Mouse (Mus musculus) hindbrain, embryonic 11.5 days (tissue): ENCODE results near the gene Egflam. TPM values are rescaled to one million over a fixed set of nuclear protein-coding genes. Genes with fewer than 3 reads are reported as not detected.
A peak's percentile ranks its signal among the peaks of the same experiment; 100 is the strongest.

ENCODE experiments used
- ATAC-seq: fragments of 200-750 bp; cut with Nextera tagmentation; 2 replicates; pipeline ENCODE4 v1.8.0; 2017; ENCODE audit warnings: mild to moderate bottlenecking, moderate TSS enrichment, moderate library complexity; ENCODE audit not compliant: low FRiP score
- DNase-seq: peaks from one replicate; pipeline ENCODE4 v3.0.0-alpha.2; 2015; ENCODE audit warnings: low spot score
- H3K27ac ChIP-seq: fragments of 300-500 bp; sonication (generic); 2 replicates; pipeline ENCODE4 v1.5.1; 2014; ENCODE audit warnings: mild to moderate bottlenecking, low read depth, low read length
- H3K27me3 ChIP-seq: fragments of 300-500 bp; sonication (generic); 2 replicates; pipeline ENCODE4 v1.6.1; 2014; ENCODE audit warnings: mild to moderate bottlenecking, low read length, moderate library complexity, mixed read lengths; ENCODE audit not compliant: control insufficient read depth, insufficient read depth
- H3K36me3 ChIP-seq: fragments of 300-500 bp; sonication (generic); 2 replicates; pipeline ENCODE4 v1.6.1; 2014; ENCODE audit warnings: mild to moderate bottlenecking, low read length, moderate library complexity, mixed read lengths; ENCODE audit not compliant: control insufficient read depth, insufficient read depth
- H3K4me1 ChIP-seq: fragments of 300-500 bp; sonication (generic); replicated peaks from 2 replicates; pipeline ENCODE4 v1.6.1; 2014; ENCODE audit warnings: low read length, mixed read lengths; ENCODE audit not compliant: control insufficient read depth, insufficient read depth
- H3K4me2 ChIP-seq: fragments of 300-500 bp; sonication (generic); replicated peaks from 2 replicates; pipeline ENCODE4 v1.6.1; 2014; ENCODE audit warnings: mild to moderate bottlenecking, low read depth, low read length
- H3K4me3 ChIP-seq: fragments of 300-500 bp; sonication (generic); 2 replicates; pipeline ENCODE4 v1.5.1; 2014; ENCODE audit warnings: low read depth, low read length
- H3K9ac ChIP-seq: fragments of 300-500 bp; sonication (generic); 2 replicates; pipeline ENCODE4 v1.6.1; 2014; ENCODE audit warnings: low read depth, low read length
- H3K9me3 ChIP-seq: fragments of 300-500 bp; sonication (generic); 2 replicates; pipeline ENCODE4 v1.6.1; 2016; ENCODE audit warnings: low read length; ENCODE audit not compliant: control insufficient read depth
- WGBS: fragments of 180-500 bp; shearing (Covaris S2); extraction: QIAGEN DNeasy Blood & Tissue Kit; methylation state at CpG from one replicate; pipeline ENCODE4 v1.1.7; 2014; 5-methylcytosine and 5-hydroxymethylcytosine counted together
- polyA plus RNA-seq: library from polyadenylated mRNA; unstranded; fragments of >200 nt; fragmentation: Nextera tagmentation; extraction: Ambion mirVana; gene quantifications from 2 replicates; pipeline ENCODE4 v1.2.1, GENCODE M21; 2014

The Egflam gene
- polyA plus RNA-seq, 1 experiment from 2014 or later: 8.4 TPM

DNA sequence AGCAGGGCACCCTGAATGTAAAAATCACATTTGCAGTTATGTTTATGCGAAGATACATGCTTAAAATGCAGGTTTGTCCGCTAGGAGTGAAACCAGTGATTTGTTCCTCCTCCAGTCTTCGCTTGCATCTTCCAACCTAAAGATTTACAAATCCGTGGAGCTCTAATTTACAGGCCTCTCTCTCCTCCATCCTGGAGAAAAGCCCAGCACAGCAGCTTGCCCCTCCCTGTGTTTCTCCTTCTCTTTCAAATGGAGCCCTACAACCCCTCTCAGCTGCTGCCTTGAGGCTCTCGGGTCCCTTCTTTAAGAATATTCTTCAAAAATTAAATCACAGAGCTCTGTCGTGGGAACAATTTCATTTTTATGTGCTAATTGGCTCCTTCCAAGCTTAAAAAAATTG, 116.6 kb downstream of the Egflam start:
- ATAC-seq (no peak), DNase-seq (no peak)
- no peaks in the 10 kb centered on the region for H3K27me3 ChIP-seq
- H3K4me1 ChIP-seq: no peaks in the 10 kb centered on the region
- no peak overlapping the region for H3K27ac ChIP-seq
- no peak overlapping the region for H3K4me3 ChIP-seq
- no peak overlapping the region for H3K4me2 ChIP-seq
- no peaks in the 10 kb centered on the region for H3K36me3 ChIP-seq
- H3K9ac ChIP-seq: no peak overlapping the region
- 71% methylated on average over 6 of the region's 6 CpGs for WGBS
- no peaks in the 10 kb centered on the region for H3K9me3 ChIP-seq

DNA sequence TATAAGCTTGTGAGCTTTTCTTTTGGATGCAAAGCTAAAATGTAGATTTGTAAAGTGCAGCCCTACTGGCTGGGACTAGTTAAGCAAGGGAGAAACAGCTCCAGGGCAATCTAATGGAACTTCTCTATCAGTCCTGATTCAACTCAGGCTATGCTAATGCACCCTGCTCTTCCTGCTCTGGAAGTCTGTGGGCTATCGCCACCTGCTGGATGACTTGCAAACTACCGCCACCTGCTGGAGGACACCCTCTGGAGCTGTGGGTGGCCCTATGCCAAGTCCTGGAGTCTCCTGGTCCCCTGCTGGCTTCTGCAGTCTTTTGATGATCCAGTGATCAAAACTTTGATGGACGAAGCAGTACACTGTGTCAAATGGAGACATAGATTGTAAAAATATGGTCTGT, 134.4 kb downstream of the Egflam start:
- ATAC-seq (peak; percentile 61; the same call in 1 of the 2 replicates), DNase-seq (peak; percentile 76)
- Histone ChIP-seq H3K27ac (no peak overlapping the region), H3K27me3 (no peaks in the 10 kb centered on the region), H3K9ac (no peak overlapping the region), H3K4me1 (no peaks in the 10 kb centered on the region), H3K9me3 (no peaks in the 10 kb centered on the region), H3K4me2 (no peak overlapping the region), H3K36me3 (no peaks in the 10 kb centered on the region), H3K4me3 (no peak overlapping the region)
- WGBS: 7% methylated on average over 3 of the region's 3 CpGs

DNA sequence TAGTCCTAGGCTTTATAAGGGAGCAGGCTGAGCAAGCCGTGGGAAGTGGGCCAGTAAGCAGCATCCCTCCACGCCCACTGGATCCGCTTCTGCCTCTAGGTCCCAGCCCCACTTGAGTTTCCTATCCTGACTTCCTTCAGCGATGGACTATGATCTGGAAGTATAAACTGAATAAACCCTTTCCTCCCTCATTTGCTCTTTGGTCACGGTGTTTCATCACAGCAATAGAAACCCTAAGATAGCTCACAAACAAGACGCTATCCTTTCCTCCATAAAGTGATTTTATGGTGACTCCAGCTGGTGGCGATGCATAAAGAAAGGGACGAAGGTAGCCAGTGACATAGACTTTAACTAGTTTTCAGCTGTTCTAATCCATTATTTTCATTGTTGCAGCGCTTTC, 134.9 kb downstream of the Egflam start:
- no peak overlapping the region for H3K4me2 ChIP-seq
- 93% methylated on average over 9 of the region's 9 CpGs for WGBS
- H3K27ac ChIP-seq: no peak overlapping the region
- no peak for DNase-seq
- H3K4me3 ChIP-seq: no peak overlapping the region
- ATAC-seq: no peak
- H3K9me3 ChIP-seq: no peaks in the 10 kb centered on the region
- H3K27me3 ChIP-seq: no peaks in the 10 kb centered on the region
- H3K9ac ChIP-seq: no peak overlapping the region
- no peaks in the 10 kb centered on the region for H3K36me3 ChIP-seq
- H3K4me1 ChIP-seq: no peaks in the 10 kb centered on the region

DNA sequence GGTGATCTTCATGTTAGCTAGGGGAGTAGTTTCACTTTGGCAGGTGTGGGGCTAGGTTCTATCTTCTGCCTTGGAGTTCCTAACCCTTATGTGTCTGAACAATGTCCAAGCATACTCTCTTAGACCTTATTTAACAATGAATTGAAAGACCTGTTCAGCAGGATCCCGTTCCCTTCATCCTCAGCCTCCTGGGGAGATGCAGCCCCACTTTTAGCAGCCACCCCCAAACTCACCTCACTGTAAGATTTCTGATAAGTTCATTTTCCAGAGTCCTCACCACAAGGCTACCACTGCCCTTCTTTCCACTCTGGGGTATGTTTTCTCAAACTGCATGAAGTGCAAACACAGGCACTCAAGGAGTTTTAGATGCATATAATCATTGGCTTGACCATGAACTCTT, 136.8 kb downstream of the Egflam start:
- WGBS: 89% methylated on average over 1 of the region's 1 CpGs
- no peak for DNase-seq

GRCm38 (mm10) chr15:7256577-7256976, 141.6 kb downstream of the Egflam start:
- H3K4me1 ChIP-seq: no peaks in the 10 kb centered on the region
- no peak overlapping the region for H3K27ac ChIP-seq
- ATAC-seq (no peak), DNase-seq (no peak)
- H3K27me3 ChIP-seq: no peaks in the 10 kb centered on the region
- H3K9me3 ChIP-seq: no peaks in the 10 kb centered on the region
- H3K36me3 ChIP-seq: no peaks in the 10 kb centered on the region
- 88% methylated on average over 3 of the region's 3 CpGs for WGBS
- no peak overlapping the region for H3K4me2 ChIP-seq
- no peak overlapping the region for H3K4me3 ChIP-seq
- H3K9ac ChIP-seq: no peak overlapping the region

More for the DNA sequence above, 136.8 kb downstream of the Egflam start:
- H3K36me3 ChIP-seq: no peaks in the 10 kb centered on the region
- no peaks in the 10 kb centered on the region for H3K4me1 ChIP-seq
- no peak overlapping the region for H3K4me3 ChIP-seq
- no peak for ATAC-seq
- no peak overlapping the region for H3K9ac ChIP-seq
- no peaks in the 10 kb centered on the region for H3K9me3 ChIP-seq
- H3K27me3 ChIP-seq: no peaks in the 10 kb centered on the region
- H3K4me2 ChIP-seq: no peak overlapping the region
- no peak overlapping the region for H3K27ac ChIP-seq

DNA sequence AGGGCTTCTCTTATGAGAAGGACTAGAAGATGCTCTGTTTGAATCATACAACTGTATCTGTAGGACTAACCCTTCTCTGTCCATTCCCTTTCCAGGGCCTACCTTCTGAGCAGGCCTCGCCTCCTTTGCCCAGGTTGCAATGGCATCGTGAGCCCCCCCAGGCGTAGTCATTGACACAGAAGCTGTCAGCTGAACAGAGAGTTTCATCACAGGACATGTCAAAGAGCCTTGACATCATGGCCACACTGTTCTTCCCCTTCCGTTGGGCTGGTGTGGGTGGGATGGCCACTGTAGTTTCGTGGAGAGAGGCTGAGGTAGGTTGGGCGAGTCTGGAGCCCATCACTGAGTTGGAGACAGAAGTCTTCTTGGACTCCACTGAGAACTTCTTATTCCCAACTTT, 144.9 kb downstream of the Egflam start:
- Histone ChIP-seq H3K27ac (no peak overlapping the region), H3K36me3 (no peaks in the 10 kb centered on the region), H3K4me2 (no peak overlapping the region), H3K4me3 (no peak overlapping the region), H3K27me3 (no peaks in the 10 kb centered on the region), H3K9me3 (no peaks in the 10 kb centered on the region), H3K9ac (no peak overlapping the region), H3K4me1 (no peaks in the 10 kb centered on the region)
- ATAC-seq (no peak), DNase-seq (no peak)
- WGBS: 96% methylated on average over 6 of the region's 6 CpGs

DNA sequence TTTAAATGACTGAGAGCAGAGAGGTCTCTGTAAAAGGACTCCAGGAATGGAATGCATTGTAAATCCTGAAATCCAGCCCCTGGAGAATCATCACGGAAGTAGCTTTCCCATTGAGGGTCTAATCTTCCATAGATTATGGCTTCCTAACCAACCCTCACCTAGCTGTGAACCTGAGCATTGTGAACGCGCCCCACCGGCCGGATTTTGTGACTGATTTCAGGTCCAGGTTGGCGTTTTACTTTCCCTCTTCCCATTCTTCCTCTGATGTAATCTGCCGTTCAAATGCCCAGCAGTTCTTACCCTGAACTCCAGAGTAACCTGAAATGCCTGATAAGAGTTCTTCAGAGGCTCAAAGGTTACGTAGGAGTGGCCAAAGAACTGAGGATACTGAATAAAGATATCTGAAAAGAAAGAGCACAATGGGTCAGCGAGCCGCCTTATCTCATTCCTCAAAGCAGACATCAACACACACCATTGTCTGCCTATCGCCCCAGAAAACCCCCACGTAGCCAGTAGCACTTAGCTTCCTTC, 146.0 kb downstream of the Egflam start:
- H3K9ac ChIP-seq: no peak overlapping the region
- no peak overlapping the region for H3K4me2 ChIP-seq
- H3K4me3 ChIP-seq: no peak overlapping the region
- no peaks in the 10 kb centered on the region for H3K9me3 ChIP-seq
- H3K4me1 ChIP-seq: no peaks in the 10 kb centered on the region
- H3K27me3 ChIP-seq: no peaks in the 10 kb centered on the region
- no peaks in the 10 kb centered on the region for H3K36me3 ChIP-seq
- WGBS: 76% methylated on average over 12 of the region's 12 CpGs
- DNase-seq (no peak), ATAC-seq (no peak)
- H3K27ac ChIP-seq: no peak overlapping the region

GRCm38 (mm10) chr15:7251042-7251441, 147.2 kb downstream of the Egflam start:
- Histone ChIP-seq H3K9ac (no peak overlapping the region), H3K27me3 (no peaks in the 10 kb centered on the region), H3K9me3 (no peaks in the 10 kb centered on the region), H3K4me1 (no peaks in the 10 kb centered on the region), H3K4me3 (no peak overlapping the region), H3K4me2 (no peak overlapping the region), H3K27ac (no peak overlapping the region), H3K36me3 (no peaks in the 10 kb centered on the region)
- WGBS: 95% methylated on average over 9 of the region's 9 CpGs
- DNase-seq (no peak), ATAC-seq (no peak)

GRCm38 (mm10) chr15:7249216-7249615, 149.0 kb downstream of the Egflam start:
- H3K4me2 ChIP-seq: no peak overlapping the region
- no peak overlapping the region for H3K9ac ChIP-seq
- no peak for ATAC-seq
- no peak for DNase-seq
- no peaks in the 10 kb centered on the region for H3K4me1 ChIP-seq
- WGBS: 98% methylated on average over 4 of the region's 4 CpGs
- H3K27ac ChIP-seq: no peak overlapping the region
- no peaks in the 10 kb centered on the region for H3K36me3 ChIP-seq
- no peaks in the 10 kb centered on the region for H3K27me3 ChIP-seq
- H3K9me3 ChIP-seq: no peaks in the 10 kb centered on the region
- no peak overlapping the region for H3K4me3 ChIP-seq
